Mouse (Mus musculus): ENCODE measurements around the gene Rc3h2.

Gene Rc3h2

DNA sequence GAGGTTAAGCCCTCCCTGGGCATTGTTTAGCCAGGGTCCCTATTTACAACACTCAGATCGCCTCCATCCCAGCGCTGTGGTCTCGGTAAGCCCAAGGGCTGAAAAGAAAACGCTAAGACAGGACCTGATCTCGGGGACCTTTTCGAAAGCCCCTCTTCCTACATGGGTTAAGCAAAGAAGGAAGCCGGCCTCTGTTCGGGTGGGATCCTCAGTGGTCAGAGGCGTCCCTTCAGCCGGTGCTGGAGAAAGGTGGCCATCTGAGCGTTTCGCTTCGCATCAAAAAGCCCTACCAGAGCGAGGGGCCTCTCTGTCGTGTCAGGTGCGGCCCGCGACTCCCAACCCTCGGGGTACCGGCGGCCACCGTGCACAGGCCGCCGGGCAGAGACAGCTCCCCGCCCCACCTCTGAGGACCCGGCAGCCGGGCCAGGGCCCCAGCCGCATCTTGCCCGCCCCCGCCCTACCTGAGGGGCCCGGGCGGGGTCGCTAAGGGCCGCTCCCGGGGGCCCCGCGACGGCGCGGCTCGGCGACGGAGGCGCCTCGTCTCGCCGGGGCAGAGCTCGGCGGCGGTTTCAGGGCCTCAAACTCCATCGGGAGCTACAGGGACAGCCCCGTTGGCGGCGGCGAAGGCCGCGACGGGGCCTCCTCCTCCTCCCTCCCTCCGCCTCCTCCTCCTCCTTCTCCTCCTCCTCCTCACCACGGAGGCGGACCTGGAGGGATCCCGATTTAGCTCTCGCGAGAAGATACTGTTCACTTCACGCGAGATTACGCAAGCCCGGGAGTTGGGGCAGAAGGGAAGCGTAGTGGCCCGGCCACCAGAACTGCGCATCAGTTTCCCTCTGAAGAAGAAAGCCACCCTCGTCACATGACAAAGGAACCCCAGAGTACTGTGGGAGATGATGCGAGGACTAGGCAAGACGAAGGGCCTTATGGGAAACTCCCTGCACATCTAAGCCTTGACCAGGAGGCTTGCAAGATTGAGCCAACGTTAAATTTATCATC, at the start of gene Rc3h2:
Rc3h2 (minus strand) TSS at position 598 of the 999 bp plus-strand sequence.
- DNase-seq (ENCODE audit: inconsistent ontology term), result peak; percentile 98

DNA sequence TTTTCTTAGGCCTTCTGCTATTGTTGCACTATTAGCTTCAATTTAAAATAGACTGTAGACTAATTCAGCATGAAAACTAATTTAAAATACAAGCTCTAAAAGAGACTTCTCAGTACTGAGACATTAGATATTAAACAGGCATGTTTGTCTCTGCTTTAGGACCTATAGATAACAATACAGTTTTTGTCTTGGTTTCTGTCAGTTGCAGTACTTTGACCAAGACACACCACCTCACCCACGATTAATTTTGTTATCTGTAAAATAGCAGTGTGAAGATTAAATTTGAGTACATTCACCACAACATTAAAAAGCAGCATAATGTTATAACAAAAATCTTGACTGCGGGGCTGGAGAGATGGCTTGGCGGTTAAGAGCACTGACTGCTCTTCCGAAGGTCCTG, 43.6 kb upstream of the Rc3h2 start:
- no peak for DNase-seq (ENCODE audit: inconsistent ontology term)

- no peak for DNase-seq (ENCODE audit: inconsistent ontology term)
Observed at GRCm38 (mm10) chr2:37460707-37461106, 38.0 kb upstream of the Rc3h2 start.

GRCm38 (mm10) chr2:37452376-37452760, 29.7 kb upstream of the Rc3h2 start:
- DNase-seq (ENCODE audit: inconsistent ontology term), result no peak

DNA sequence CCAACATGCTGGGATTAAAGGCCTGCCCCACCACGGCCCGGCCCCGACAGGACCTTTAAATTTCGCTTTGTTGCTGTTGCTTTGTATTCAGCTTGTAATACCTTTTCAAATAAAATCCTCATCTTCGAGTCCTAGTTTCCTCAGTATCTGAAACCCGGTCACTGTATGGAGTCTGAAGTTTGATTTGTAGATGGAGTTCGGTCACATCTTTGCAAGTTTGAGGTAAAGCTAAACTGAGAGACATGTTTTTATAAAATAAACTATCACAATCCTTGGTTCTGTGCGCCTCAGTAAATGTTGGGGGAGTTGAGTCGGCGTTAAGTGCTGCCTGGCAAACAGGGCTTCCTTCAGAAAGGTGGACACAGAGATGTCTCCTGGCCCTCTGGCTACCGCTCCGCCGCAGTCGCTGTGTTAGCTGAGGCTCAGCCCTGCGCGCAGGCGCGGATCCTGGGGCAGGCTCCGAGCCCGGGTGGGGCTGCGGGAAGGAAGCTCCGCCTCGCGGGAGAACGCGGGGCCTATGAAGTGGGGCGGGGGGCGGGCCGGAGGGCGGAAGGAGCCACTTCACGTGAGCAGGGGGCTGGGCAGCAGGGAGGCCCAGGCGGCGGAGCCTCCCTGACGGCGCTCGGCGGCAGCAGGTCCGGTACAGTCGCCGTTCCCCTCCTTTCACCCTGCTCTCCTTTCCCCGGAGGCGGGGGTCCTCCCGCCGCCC, 29.1 kb upstream of the Rc3h2 start:
- DNase-seq (ENCODE audit: inconsistent ontology term), result peak; percentile 97

- DNase-seq (ENCODE audit: inconsistent ontology term), result peak; percentile 98
Observed at GRCm38 (mm10) chr2:37442611-37443591, 20.2 kb upstream of the Rc3h2 start, which contains the start of the genes Zbtb26, Zbtb6 and Rabgap1. Gene Zbtb26 (minus strand): TSS chr2:37443135. Gene Zbtb6 (minus strand): TSS chr2:37443171. Gene Rabgap1 (plus strand): TSS chr2:37443279.

DNA sequence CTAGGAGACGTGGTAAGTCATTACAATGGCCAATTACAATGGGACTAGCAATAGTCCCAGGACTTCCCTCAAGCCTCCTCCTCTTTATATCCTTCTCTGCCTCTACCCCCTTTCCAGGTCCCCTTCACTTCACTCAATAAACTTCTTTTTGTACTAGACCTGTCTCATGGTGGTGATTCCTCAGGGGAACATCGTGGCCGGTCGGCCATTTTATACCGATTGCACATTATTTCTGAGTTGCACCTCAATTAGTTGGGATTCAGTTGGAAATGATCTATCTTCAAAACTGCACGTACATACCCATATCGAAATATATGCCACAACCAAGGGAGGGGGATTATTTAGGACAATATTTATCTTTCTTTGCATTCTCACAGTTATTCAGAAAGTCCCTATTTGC, 8.9 kb upstream of the Rc3h2 start:
- no peak for DNase-seq (ENCODE audit: inconsistent ontology term)

DNA sequence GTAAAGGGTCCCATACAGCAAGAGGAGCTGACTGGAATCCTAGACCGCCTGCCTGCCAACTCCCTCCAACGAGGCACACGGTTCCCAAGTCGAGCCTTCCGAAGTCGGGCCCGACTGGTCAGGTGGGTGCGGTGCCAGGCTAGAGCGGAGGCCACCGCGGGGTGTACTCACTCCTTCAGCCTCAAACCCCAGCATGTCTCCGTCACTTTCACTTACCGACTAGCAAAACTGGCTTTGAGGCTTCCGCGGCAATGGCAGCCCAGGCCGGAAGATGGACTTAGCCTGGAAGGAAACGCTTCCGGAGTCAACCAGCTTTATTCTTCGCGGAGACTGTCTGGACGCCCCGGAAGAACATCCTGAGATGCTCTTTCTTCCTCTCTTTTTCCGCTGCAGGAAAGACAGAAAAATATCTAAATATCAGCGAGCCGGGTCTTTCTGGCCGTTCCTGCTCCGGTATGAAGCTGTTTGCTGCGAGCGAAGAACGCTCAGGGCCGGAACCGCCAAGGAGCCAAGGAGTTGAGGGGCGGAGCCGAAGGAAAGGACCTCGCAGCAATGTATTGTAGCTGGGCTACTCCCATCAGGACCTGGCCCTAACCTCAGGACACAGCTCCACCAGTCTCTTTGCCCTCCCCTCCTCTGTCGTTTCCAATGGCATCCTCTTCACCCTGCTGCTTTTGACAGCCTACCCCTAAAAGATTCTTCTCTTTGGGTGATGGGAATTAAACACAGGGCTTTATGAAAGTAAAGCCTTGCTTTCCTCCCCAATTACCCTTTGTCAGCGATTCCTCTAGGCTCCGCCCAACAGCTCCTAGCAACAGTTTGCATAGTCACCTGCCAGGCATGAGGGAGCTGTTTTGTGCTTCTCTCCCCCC, 8.1 kb upstream of the Rc3h2 start:
- DNase-seq (ENCODE audit: inconsistent ontology term), result peak; percentile 86

DNA sequence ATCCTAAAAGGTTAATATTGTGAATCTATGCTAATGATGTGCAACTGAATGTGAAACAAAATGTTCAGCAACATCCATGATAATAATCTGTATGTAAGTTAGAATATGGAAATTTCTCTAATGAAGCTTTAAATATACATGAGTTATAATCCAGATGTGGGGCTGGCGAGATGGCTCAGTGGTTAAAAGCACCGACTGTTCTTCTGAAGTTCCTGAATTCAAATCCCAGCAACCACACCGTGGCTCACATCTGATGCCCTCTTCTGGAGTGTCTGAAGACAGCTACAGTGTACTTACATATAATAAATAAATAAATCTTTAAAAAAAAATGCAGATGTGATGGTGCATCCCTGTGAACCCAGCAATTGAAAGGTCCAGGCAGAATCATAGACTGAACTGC, 968 bp upstream of the Rc3h2 start:
- DNase-seq (ENCODE audit: inconsistent ontology term), result no peak

DNA sequence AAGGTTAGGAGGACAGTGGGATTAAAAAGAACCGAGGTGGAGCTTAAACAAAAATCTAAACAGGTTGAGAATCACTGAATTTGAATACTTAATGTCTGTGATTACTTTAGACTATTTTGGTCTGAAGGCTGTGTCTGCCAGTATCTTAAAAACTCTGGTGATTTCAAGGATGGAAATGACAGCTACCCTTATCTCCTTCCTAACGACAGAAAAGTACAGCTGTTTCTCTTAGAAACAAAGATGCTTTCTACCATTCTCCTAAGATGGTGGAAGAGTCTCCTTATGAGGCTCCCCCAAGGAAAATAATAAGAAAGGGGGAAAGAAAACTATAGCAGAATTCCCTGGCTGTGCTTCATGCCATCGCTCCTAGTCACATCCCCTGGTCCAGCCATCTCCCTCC, 800 bp downstream of the Rc3h2 start:
- DNase-seq (ENCODE audit: inconsistent ontology term), result no peak

DNA sequence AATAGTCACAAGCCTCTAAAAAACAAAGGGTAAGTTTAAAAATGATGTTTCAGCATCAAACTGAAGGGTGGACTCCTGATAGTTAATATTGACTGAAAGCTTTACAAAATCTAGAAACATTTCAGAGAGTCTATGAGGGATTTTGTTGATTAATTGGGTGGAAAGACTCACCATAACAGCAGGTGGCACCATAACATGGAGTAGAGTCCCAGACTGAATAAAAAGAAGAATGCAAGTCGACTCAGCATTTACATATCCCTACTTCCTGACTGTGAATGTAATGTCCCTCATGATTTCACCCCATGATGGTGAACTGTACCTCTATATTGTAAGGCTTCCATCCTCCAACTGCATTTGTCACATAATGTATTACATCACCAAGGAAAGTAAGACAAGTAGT, 27.2 kb downstream of the Rc3h2 start:
- DNase-seq (ENCODE audit: inconsistent ontology term), result peak; percentile 6

DNA sequence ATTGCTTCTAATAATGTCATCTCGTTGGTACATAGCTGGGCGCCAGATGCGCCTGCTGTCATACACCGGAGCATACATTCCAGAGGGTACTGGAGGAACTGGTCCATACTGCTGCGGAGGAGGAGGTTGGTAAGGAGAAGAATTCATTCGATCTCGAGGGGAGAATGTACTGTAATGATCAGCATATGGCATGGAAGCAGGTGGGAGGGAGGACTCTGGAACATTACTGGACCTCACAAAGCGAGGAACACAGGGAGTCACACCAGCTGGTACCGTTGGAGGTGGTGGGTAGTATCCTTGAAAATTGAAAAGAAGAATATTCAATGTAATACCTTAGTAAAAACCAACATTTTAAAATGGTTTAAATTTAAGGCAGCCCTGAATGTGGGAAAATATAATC, 39.8 kb downstream of the Rc3h2 start:
- DNase-seq (ENCODE audit: inconsistent ontology term), result no peak

GRCm38 (mm10) chr2:37380189-37380588, 42.5 kb downstream of the Rc3h2 start:
- DNase-seq (ENCODE audit: inconsistent ontology term), result peak; percentile 43

DNA sequence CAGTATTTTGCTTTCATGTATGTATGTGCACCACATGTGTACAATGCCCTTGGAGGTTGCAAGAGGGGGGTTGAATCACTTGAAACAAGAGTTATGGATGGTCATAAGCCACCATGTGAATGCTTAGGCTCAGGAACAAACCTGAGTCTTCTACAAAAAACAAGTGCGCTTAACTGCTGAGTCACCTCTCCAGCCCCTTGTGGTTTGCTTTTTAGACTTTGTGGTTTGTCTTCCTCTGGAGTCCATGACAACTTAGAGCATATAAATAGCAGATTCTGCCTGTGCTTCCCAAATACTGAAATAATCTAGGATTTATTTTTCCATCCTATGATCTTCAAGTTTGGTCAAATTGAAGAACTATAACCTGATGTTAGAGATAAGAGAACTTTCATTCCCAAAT, 46.7 kb downstream of the Rc3h2 start:
- DNase-seq (ENCODE audit: inconsistent ontology term), result no peak

GRCm38 (mm10) chr2:37370651-37371050, 52.1 kb downstream of the Rc3h2 start:
- no peak for DNase-seq (ENCODE audit: inconsistent ontology term)

- no peak for DNase-seq (ENCODE audit: inconsistent ontology term)
Observed at GRCm38 (mm10) chr2:37359908-37360307, 62.8 kb downstream of the Rc3h2 start.

GRCm38 (mm10) chr2:37358633-37359540, 63.8 kb downstream of the Rc3h2 start, which contains the start of gene Pdcl:
Gene Pdcl (minus strand): TSS chr2:37359332.
- DNase-seq (ENCODE audit: inconsistent ontology term), result peak; percentile 96

- DNase-seq (ENCODE audit: inconsistent ontology term), result no peak
Observed at GRCm38 (mm10) chr2:37355571-37355970, 67.1 kb downstream of the Rc3h2 start.

- DNase-seq (ENCODE audit: inconsistent ontology term), result no peak
Observed at GRCm38 (mm10) chr2:37351671-37352070, 71.0 kb downstream of the Rc3h2 start.

All from Muller cell, postnatal 12 days (primary cell).